Mouse (Mus musculus): Measurements from ENCODE around the gene Frmpd4. TPM values are rescaled to one million over a fixed set of nuclear protein-coding genes. Genes with fewer than 3 reads are reported as not detected.

Gene Frmpd4
- polyA plus RNA-seq, 1 experiment from 2014 or later, result 0.11 TPM

DNA sequence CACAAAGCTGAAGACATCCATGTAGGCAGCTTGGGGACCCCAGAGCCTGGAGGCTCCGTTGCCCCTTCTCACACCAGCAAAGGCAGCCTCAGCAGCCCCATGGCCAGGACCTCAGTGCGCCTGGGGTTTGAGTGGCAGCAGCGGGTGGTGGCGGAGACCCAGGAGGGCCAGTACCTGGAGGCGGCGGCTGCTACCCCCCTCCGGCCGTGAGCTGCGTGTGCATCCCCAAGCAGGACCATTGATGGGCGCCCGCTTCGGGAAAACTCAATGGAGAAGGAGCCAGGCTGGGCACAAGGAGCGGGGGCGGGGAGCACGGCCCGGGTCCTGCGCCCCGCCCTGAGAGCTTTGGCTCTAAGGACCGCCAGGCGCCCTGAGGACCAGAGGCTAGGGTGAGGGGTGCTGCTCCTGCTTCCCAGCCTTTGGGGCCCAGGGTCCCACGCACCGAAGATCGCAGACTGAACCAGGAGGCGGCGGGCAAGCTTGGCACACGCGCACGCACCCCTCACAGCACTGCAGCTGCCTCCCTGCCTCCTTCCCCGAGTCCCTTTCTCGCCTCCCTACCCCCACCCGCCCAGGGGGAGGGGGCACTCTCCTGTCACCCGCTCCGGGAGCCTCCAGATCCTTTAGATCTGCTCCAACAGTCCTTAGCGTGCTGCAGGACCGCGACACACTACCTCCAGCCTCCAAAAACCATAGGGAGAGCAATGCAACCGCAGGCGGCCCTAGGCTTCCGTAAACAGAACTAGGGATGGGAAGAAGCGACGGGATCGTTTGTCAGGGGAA, 454.0 kb downstream of the Frmpd4 start:
- peak overlapping the region; percentile 37 for H3K4me3 ChIP-seq (ENCODE audit: low read depth, low read length)
- ATAC-seq (ENCODE audit: insufficient number of reproducible peaks, low FRiP score, low TSS enrichment, low read depth) (peak; percentile 72), DNase-seq (ENCODE audit: low spot score) (peak; percentile 43)
- H3K9ac ChIP-seq (ENCODE audit: low read length), result 0 out of 2 replicates have a peak overlapping the region, but pooled peaks have one; percentile 5
- no peak overlapping the region for H3K27ac ChIP-seq (replicated peaks; ENCODE audit: low read depth, low read length)
- no peaks in the 10 kb centered on the region for H3K9me3 ChIP-seq (ENCODE audit: control insufficient read depth, low read length)
- 14% methylated on average over 35 of the region's 42 CpGs for WGBS
- peaks cover 29% of the 10 kb centered on the region for H3K27me3 ChIP-seq (ENCODE audit: control insufficient read depth, insufficient read depth, low read length)
- no peaks in the 10 kb centered on the region for H3K4me1 ChIP-seq (ENCODE audit: control insufficient read depth, insufficient read depth, low read length)
- H3K36me3 ChIP-seq (ENCODE audit: control insufficient read depth, insufficient read depth, low read length), result no peaks in the 10 kb centered on the region
- H3K4me2 ChIP-seq (ENCODE audit: low read depth, severe bottlenecking), result peak overlapping the region; percentile 80

DNA sequence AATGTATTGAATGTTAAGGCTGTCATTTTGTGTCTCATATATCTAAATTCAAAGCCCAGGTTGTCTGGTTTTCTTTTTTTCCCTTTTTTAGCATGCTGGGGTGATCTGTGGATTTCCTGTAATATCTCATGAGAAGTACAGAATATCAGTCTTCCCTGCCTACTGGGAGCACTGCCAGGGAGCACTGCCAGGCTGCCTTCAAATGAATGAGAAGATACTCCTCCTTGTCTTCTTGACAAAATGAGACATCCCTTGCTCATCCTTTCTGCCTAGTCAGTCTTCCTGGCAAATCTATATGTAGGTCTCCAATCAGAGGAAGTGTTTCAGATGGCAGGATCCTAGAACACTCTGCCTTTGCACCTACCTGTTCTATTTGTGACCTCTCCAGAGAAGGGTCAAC, 535.4 kb downstream of the Frmpd4 start:
- H3K9me3 ChIP-seq (ENCODE audit: control insufficient read depth, low read length), result no peaks in the 10 kb centered on the region
- H3K27me3 ChIP-seq (ENCODE audit: control insufficient read depth, insufficient read depth, low read length), result 0 out of 2 replicates have a peak, but pooled peaks cover 4% of the 10 kb centered on the region
- no peak for ATAC-seq (ENCODE audit: insufficient number of reproducible peaks, low FRiP score, low TSS enrichment, low read depth)

DNA sequence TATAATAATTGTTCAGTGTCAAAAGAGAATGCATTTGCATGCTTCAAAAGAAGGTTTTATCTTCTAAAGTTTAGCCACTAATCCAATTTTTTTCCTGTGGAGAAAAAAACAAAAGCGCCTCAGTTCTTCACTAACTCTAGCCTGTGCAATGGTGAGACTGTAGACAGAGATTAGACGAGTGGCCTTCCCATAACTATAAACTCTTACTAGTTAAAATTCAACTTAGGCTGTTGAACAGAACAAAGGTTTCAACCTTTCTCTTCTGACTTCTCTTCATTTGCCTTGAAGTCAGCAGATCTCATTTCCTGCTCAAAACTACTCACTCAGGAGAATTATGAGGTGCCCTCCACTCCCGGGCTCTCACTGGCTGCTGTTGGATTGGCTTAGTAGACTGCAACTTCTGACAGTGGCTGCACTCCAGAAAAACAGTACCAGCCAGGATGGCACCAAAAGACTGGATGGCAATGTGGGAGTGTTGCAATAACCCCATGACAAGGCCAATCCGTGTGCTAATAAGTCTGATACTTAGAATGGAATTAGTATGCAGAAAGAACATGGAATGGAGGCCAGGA, 556.4 kb downstream of the Frmpd4 start:
- Histone ChIP-seq H3K27ac (replicated peaks; ENCODE audit: low read depth, low read length) (no peak overlapping the region), H3K4me1 (ENCODE audit: control insufficient read depth, insufficient read depth, low read length) (no peaks in the 10 kb centered on the region), H3K9ac (ENCODE audit: low read length) (no peak overlapping the region), H3K4me3 (ENCODE audit: low read depth, low read length) (no peak overlapping the region), H3K9me3 (ENCODE audit: control insufficient read depth, low read length) (no peaks in the 10 kb centered on the region), H3K36me3 (ENCODE audit: control insufficient read depth, insufficient read depth, low read length) (no peaks in the 10 kb centered on the region), H3K4me2 (ENCODE audit: low read depth, severe bottlenecking) (no peak overlapping the region), H3K27me3 (ENCODE audit: control insufficient read depth, insufficient read depth, low read length) (no peaks in the 10 kb centered on the region)
- DNase-seq (ENCODE audit: low spot score) (no peak), ATAC-seq (ENCODE audit: insufficient number of reproducible peaks, low FRiP score, low TSS enrichment, low read depth) (no peak)
- 74% methylated on average over 4 of the region's 4 CpGs for WGBS

More for the DNA sequence above, 535.4 kb downstream of the Frmpd4 start:
- Histone ChIP-seq H3K36me3 (ENCODE audit: control insufficient read depth, insufficient read depth, low read length) (no peaks in the 10 kb centered on the region), H3K9ac (ENCODE audit: low read length) (no peak overlapping the region), H3K4me1 (ENCODE audit: control insufficient read depth, insufficient read depth, low read length) (no peaks in the 10 kb centered on the region), H3K4me3 (ENCODE audit: low read depth, low read length) (no peak overlapping the region), H3K4me2 (ENCODE audit: low read depth, severe bottlenecking) (no peak overlapping the region), H3K27ac (replicated peaks; ENCODE audit: low read depth, low read length) (no peak overlapping the region)
- no peak for DNase-seq (ENCODE audit: low spot score)

DNA sequence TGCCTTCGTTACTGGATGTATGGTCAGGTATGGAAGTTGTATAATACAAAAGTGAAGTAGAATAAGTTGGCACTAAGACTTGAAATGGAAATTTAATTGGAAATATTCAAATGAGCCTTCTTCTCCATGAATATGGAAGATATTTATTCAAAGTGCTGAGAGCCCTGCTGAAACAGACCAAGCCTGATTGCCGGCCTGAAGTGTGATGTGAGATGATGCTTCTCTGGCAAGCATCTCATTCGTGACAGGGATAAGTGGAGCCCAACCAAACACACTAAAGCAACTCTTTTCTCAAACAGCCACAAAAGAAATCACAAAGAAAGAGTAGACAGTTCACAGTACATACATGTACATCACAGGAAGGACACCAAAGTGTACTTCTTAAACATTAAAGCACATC, 559.2 kb downstream of the Frmpd4 start:
- WGBS, result 75% methylated on average over 3 of the region's 3 CpGs
- H3K9me3 ChIP-seq (ENCODE audit: control insufficient read depth, low read length), result no peaks in the 10 kb centered on the region
- no peaks in the 10 kb centered on the region for H3K36me3 ChIP-seq (ENCODE audit: control insufficient read depth, insufficient read depth, low read length)
- H3K27ac ChIP-seq (replicated peaks; ENCODE audit: low read depth, low read length), result no peak overlapping the region
- H3K9ac ChIP-seq (ENCODE audit: low read length), result no peak overlapping the region
- no peaks in the 10 kb centered on the region for H3K27me3 ChIP-seq (ENCODE audit: control insufficient read depth, insufficient read depth, low read length)
- H3K4me2 ChIP-seq (ENCODE audit: low read depth, severe bottlenecking), result no peak overlapping the region
- no peak overlapping the region for H3K4me3 ChIP-seq (ENCODE audit: low read depth, low read length)
- ATAC-seq (ENCODE audit: insufficient number of reproducible peaks, low FRiP score, low TSS enrichment, low read depth) (no peak), DNase-seq (ENCODE audit: low spot score) (no peak)
- no peaks in the 10 kb centered on the region for H3K4me1 ChIP-seq (ENCODE audit: control insufficient read depth, insufficient read depth, low read length)

DNA sequence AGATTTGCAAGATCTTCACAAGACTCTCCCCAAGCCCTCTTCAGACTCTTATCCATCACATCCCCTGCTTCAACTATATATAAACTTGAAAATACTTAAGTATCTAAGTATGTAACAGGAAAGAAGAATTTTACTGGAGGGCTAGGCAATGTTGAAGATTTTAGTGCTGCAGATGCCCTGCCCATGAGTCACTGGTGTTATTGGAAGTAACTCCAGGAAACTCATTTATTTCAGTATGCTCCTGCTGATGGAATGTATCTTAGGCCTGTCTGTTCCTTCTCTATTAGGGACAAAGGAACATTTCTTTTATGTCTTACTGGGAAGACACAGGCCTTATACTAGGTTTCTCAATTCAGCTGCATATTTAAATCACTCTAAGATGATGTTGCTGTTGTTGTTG, 592.2 kb downstream of the Frmpd4 start:
- Histone ChIP-seq H3K27me3 (ENCODE audit: control insufficient read depth, insufficient read depth, low read length) (no peaks in the 10 kb centered on the region), H3K9me3 (ENCODE audit: control insufficient read depth, low read length) (no peaks in the 10 kb centered on the region), H3K9ac (ENCODE audit: low read length) (no peak overlapping the region), H3K4me2 (ENCODE audit: low read depth, severe bottlenecking) (no peak overlapping the region), H3K27ac (replicated peaks; ENCODE audit: low read depth, low read length) (no peak overlapping the region), H3K36me3 (ENCODE audit: control insufficient read depth, insufficient read depth, low read length) (no peaks in the 10 kb centered on the region), H3K4me3 (ENCODE audit: low read depth, low read length) (no peak overlapping the region), H3K4me1 (ENCODE audit: control insufficient read depth, insufficient read depth, low read length) (no peaks in the 10 kb centered on the region)
- ATAC-seq (ENCODE audit: insufficient number of reproducible peaks, low FRiP score, low TSS enrichment, low read depth) (no peak), DNase-seq (ENCODE audit: low spot score) (no peak)

DNA sequence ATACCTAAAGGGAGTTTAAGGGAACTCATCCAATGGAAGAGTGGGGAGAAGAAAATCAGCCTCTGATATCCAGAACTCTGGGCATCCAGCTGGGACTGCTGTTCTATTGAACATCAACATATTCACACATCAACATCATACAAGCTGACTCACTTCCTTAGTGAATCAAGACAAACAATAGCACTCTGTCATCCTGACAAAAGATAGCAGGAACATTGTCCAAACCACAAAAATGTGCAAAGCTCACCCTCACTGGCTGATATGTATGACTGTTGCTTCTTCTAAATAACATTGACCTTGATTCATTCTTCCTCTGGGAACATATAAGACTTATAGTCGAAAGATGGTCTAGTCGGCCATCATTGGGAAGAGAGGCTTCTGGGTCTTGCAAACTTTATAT, 625.8 kb downstream of the Frmpd4 start:
- H3K27me3 ChIP-seq (ENCODE audit: control insufficient read depth, insufficient read depth, low read length), result no peaks in the 10 kb centered on the region
- H3K4me1 ChIP-seq (ENCODE audit: control insufficient read depth, insufficient read depth, low read length), result no peaks in the 10 kb centered on the region

DNA sequence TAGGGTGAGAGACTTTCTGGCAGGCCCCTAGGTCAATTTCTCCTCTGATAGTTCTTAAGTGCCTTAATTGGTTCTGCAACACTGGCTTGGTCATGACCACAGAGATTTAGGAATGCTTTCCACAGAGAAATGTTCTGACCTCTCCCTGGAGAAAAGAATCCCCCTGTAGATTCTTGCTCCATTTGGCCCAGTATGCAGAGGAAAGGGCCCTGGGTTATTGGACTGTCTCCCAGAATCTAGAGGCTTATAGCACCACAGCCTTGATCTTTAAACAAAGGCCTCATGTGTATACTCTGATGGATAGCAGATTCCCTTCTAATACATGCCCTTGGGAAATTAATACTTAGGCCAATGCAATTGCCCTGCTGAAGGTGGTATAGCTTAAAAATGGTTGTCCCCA, 667.5 kb downstream of the Frmpd4 start:
- Histone ChIP-seq H3K9me3 (ENCODE audit: control insufficient read depth, low read length) (no peaks in the 10 kb centered on the region), H3K27ac (replicated peaks; ENCODE audit: low read depth, low read length) (no peak overlapping the region), H3K4me2 (ENCODE audit: low read depth, severe bottlenecking) (no peak overlapping the region), H3K27me3 (ENCODE audit: control insufficient read depth, insufficient read depth, low read length) (peaks cover 4% of the 10 kb centered on the region; the same call in 1 of the 2 replicates), H3K4me1 (ENCODE audit: control insufficient read depth, insufficient read depth, low read length) (no peaks in the 10 kb centered on the region), H3K9ac (ENCODE audit: low read length) (no peak overlapping the region), H3K36me3 (ENCODE audit: control insufficient read depth, insufficient read depth, low read length) (no peaks in the 10 kb centered on the region), H3K4me3 (ENCODE audit: low read depth, low read length) (no peak overlapping the region)
- no peak for DNase-seq (ENCODE audit: low spot score)
- ATAC-seq (ENCODE audit: insufficient number of reproducible peaks, low FRiP score, low TSS enrichment, low read depth), result no peak

More for the DNA sequence above, 625.8 kb downstream of the Frmpd4 start:
- no peak overlapping the region for H3K4me3 ChIP-seq (ENCODE audit: low read depth, low read length)
- no peak overlapping the region for H3K9ac ChIP-seq (ENCODE audit: low read length)
- H3K27ac ChIP-seq (replicated peaks; ENCODE audit: low read depth, low read length), result no peak overlapping the region
- H3K9me3 ChIP-seq (ENCODE audit: control insufficient read depth, low read length), result no peaks in the 10 kb centered on the region
- no peak for ATAC-seq (ENCODE audit: insufficient number of reproducible peaks, low FRiP score, low TSS enrichment, low read depth)
- no peak for DNase-seq (ENCODE audit: low spot score)
- H3K4me2 ChIP-seq (ENCODE audit: low read depth, severe bottlenecking), result no peak overlapping the region
- 89% methylated on average over 2 of the region's 2 CpGs for WGBS
- H3K36me3 ChIP-seq (ENCODE audit: control insufficient read depth, insufficient read depth, low read length), result no peaks in the 10 kb centered on the region

DNA sequence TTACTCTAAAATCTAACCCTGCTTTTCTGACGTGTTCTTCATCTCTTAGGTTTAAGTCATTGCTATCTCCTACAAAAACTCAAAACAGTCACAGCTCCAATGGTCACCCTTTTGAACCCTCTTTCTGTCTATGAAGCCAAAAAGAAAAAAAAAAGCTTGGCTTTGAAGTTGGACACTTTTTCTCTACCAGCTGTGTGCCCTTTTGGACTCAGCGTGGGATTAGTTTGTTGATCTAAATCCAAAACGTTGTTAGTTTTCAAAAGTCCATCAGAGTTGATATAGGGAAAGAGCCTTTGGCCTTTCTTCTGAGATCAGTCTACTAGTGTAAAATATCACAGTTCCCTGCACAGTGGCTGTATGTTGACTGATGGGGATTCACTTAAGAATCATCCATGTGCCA, 676.0 kb downstream of the Frmpd4 start:
- H3K9ac ChIP-seq (ENCODE audit: low read length), result no peak overlapping the region
- peaks cover 7% of the 10 kb centered on the region; the same call in 1 of the 2 replicates for H3K27me3 ChIP-seq (ENCODE audit: control insufficient read depth, insufficient read depth, low read length)
- no peaks in the 10 kb centered on the region for H3K4me1 ChIP-seq (ENCODE audit: control insufficient read depth, insufficient read depth, low read length)
- no peak overlapping the region for H3K4me2 ChIP-seq (ENCODE audit: low read depth, severe bottlenecking)
- no peak for ATAC-seq (ENCODE audit: insufficient number of reproducible peaks, low FRiP score, low TSS enrichment, low read depth)
- 89% methylated on average over 3 of the region's 3 CpGs for WGBS
- no peaks in the 10 kb centered on the region for H3K36me3 ChIP-seq (ENCODE audit: control insufficient read depth, insufficient read depth, low read length)
- H3K9me3 ChIP-seq (ENCODE audit: control insufficient read depth, low read length), result no peaks in the 10 kb centered on the region
- H3K27ac ChIP-seq (replicated peaks; ENCODE audit: low read depth, low read length), result no peak overlapping the region
- H3K4me3 ChIP-seq (ENCODE audit: low read depth, low read length), result no peak overlapping the region
- no peak for DNase-seq (ENCODE audit: low spot score)

Measured in limb, embryonic 11.5 days (tissue).